Mouse (Mus musculus): ENCODE data around the gene Aff1. TPM values are rescaled to one million over a fixed set of nuclear protein-coding genes. Genes with fewer than 3 reads are reported as not detected.

Aff1 gene
- polyA plus RNA-seq, 1 experiment, result 16.2 TPM

DNA sequence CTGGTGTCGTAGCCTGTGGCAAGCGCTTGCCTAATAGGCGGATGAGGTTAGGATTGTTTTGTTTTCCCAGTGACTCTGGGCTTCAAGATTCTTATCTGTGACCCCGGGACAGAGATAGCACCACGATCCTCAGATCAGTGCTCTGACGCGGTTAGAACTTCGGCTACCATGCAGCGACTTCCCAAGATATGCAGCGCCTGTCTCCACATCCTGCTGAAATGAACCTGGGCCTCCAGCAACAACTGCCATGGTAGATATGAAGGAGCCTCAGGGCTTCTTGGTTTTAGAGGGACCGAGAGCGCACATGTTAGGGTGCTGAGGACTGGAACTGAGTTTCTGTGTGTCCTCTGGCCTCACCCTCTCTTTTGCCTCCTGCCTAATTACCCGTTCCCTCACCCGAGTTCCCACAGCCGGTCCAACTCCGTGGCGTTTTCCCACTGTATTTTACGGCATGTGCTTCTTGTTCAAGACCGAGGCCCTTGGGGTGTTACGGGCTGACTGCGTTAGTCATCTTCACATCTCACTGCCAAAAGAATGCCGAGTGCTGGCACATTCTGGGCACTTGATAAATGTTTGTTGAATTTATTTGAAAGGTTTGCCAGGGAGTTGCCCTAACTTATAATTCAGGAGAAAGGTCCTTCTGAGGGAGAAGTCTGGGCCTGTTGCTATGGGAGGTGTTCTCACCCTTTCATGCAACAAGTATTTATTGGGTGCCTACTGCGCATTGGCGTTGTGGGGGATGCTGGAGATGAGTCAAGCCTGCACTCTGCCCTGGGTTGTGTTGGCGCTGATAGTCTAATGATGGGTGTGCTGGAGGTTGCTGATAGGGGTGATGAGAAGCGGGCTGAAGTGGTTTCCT, 45.3 kb downstream of the Aff1 start:
- Histone ChIP-seq H3K4me1 (ENCODE audit: control insufficient read depth, insufficient read depth, insufficient read length) (peaks cover 2% of the 10 kb centered on the region; the same call in 1 of the 2 replicates), H3K4me3 (ENCODE audit: extremely low read depth, insufficient read depth, insufficient read length) (no peak overlapping the region), H3K27ac (ENCODE audit: insufficient read depth, low read length) (no peak overlapping the region; the same call in 1 of the 2 replicates), H3K27me3 (ENCODE audit: control insufficient read depth, insufficient read depth, low read length) (no peaks in the 10 kb centered on the region), H3K36me3 (ENCODE audit: control insufficient read depth, insufficient read depth, low read length) (no peaks in the 10 kb centered on the region)
- WGBS, result 88% methylated on average over 26 of the region's 26 CpGs
- no peak for TF ChIP-seq CTCF (IDR thresholded peaks at IDR 0.05; ENCODE audit: extremely low read depth, insufficient read depth, insufficient read length, insufficient replicate concordance)
- no peak for TF ChIP-seq POLR2A (IDR thresholded peaks at IDR 0.05; ENCODE audit: low read depth, low read length)
- no peak for DNase-seq (ENCODE audit: low read depth in 1 of 2, low spot score in 2 of 2)

DNA sequence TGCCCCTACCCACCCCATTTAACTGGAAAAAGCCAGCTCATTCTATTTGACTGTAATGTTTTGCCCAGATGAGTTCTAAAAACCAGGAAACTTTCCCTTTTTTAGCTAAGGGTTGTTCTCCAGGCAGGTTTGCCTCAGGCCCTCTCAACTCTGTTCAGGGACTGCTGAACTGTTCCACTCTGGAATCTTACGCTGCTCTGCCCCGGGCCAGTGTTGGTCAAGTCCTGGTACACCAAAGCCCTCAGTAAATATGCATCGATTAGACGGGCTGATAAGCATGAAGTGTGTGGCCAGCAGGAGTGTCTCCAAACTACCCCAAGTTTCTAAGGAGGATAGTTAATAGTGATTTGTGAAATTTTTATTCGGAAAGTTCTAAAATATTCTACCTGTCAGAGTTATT, 46.3 kb downstream of the Aff1 start:
- Histone ChIP-seq H3K36me3 (ENCODE audit: control insufficient read depth, insufficient read depth, low read length) (no peaks in the 10 kb centered on the region), H3K4me1 (ENCODE audit: control insufficient read depth, insufficient read depth, insufficient read length) (no peaks in the 10 kb centered on the region; the same call in 1 of the 2 replicates), H3K4me3 (ENCODE audit: extremely low read depth, insufficient read depth, insufficient read length) (no peak overlapping the region), H3K27me3 (ENCODE audit: control insufficient read depth, insufficient read depth, low read length) (no peaks in the 10 kb centered on the region), H3K27ac (ENCODE audit: insufficient read depth, low read length) (no peak overlapping the region; the same call in 1 of the 2 replicates)
- 83% methylated on average over 5 of the region's 5 CpGs for WGBS
- no peak for DNase-seq (ENCODE audit: low read depth in 1 of 2, low spot score in 2 of 2)
- no peak for TF ChIP-seq POLR2A (IDR thresholded peaks at IDR 0.05; ENCODE audit: low read depth, low read length)
- no peak for TF ChIP-seq CTCF (IDR thresholded peaks at IDR 0.05; ENCODE audit: extremely low read depth, insufficient read depth, insufficient read length, insufficient replicate concordance)

GRCm38 (mm10) chr5:103739163-103739562, 47.0 kb downstream of the Aff1 start:
- no peaks in the 10 kb centered on the region for H3K36me3 ChIP-seq (ENCODE audit: control insufficient read depth, insufficient read depth, low read length)
- no peak overlapping the region for H3K4me3 ChIP-seq (ENCODE audit: extremely low read depth, insufficient read depth, insufficient read length)
- WGBS, result 86% methylated on average over 5 of the region's 5 CpGs
- no peak overlapping the region for H3K27ac ChIP-seq (ENCODE audit: insufficient read depth, low read length)
- H3K27me3 ChIP-seq (ENCODE audit: control insufficient read depth, insufficient read depth, low read length), result no peaks in the 10 kb centered on the region
- DNase-seq (ENCODE audit: low read depth in 1 of 2, low spot score in 2 of 2), result no peak
- H3K4me1 ChIP-seq (ENCODE audit: control insufficient read depth, insufficient read depth, insufficient read length), result no peaks in the 10 kb centered on the region; the same call in 1 of the 2 replicates
- TF ChIP-seq POLR2A (IDR thresholded peaks at IDR 0.05; ENCODE audit: low read depth, low read length) (no peak), CTCF (IDR thresholded peaks at IDR 0.05; ENCODE audit: extremely low read depth, insufficient read depth, insufficient read length, insufficient replicate concordance) (no peak)

DNA sequence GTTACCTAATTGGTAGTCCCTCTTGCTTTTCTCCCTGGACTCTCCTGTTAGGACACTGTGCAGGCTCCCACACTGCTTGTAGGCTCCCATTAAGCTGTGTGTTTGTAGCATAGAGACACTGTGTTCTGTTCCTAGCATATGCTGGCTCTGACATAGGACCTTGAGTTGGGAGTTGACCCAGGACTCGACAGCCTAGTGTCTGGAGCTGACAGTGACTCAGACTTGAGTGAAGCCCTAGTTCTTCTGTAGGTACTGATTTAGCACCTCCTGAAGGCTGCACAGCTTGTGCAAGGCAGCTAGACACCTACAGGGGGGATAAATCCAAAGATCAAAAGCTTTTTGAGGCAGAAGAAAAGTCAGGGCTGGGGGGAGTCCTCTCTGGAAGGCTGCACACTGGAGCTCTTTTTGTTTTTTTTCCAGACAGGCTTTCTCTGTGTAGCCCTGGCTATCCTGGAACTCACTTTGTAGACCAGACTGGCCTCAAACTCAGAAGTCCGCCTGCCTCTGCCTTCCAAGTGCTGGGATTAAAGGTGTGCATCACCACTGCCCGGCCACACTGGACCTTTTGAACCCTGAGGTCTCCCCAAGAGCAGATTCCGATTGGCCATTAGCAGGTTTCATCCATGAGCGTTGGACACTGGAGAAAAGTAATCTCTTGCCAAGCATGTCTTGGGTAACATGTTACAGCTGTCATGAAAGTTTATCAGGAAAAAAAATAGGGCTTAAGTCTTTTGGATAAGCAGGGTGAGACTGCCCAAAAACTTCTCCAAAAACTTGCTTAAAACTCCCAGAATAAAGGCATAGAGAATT, 48.1 kb downstream of the Aff1 start:
- no peak overlapping the region for H3K27ac ChIP-seq (ENCODE audit: insufficient read depth, low read length)
- no peak for DNase-seq (ENCODE audit: low read depth in 1 of 2, low spot score in 2 of 2)
- no peaks in the 10 kb centered on the region for H3K36me3 ChIP-seq (ENCODE audit: control insufficient read depth, insufficient read depth, low read length)
- H3K4me3 ChIP-seq (ENCODE audit: extremely low read depth, insufficient read depth, insufficient read length), result no peak overlapping the region
- WGBS, result 82% methylated on average over 5 of the region's 5 CpGs
- H3K27me3 ChIP-seq (ENCODE audit: control insufficient read depth, insufficient read depth, low read length), result no peaks in the 10 kb centered on the region
- TF ChIP-seq POLR2A (IDR thresholded peaks at IDR 0.05; ENCODE audit: low read depth, low read length), result no peak
- no peak for TF ChIP-seq CTCF (IDR thresholded peaks at IDR 0.05; ENCODE audit: extremely low read depth, insufficient read depth, insufficient read length, insufficient replicate concordance)
- peaks cover 3% of the 10 kb centered on the region for H3K4me1 ChIP-seq (ENCODE audit: control insufficient read depth, insufficient read depth, insufficient read length)

GRCm38 (mm10) chr5:103740903-103741246, 48.7 kb downstream of the Aff1 start:
- H3K4me1 ChIP-seq (ENCODE audit: control insufficient read depth, insufficient read depth, insufficient read length), result peaks cover 8% of the 10 kb centered on the region
- no peak overlapping the region for H3K4me3 ChIP-seq (ENCODE audit: extremely low read depth, insufficient read depth, insufficient read length)
- no peaks in the 10 kb centered on the region for H3K27me3 ChIP-seq (ENCODE audit: control insufficient read depth, insufficient read depth, low read length)
- TF ChIP-seq CTCF (IDR thresholded peaks at IDR 0.05; ENCODE audit: extremely low read depth, insufficient read depth, insufficient read length, insufficient replicate concordance) (no peak), POLR2A (IDR thresholded peaks at IDR 0.05; ENCODE audit: low read depth, low read length) (no peak)
- no peak overlapping the region for H3K27ac ChIP-seq (ENCODE audit: insufficient read depth, low read length)
- DNase-seq (ENCODE audit: low read depth in 1 of 2, low spot score in 2 of 2), result no peak
- H3K36me3 ChIP-seq (ENCODE audit: control insufficient read depth, insufficient read depth, low read length), result no peaks in the 10 kb centered on the region
- 98% methylated on average over 1 of the region's 1 CpGs for WGBS

DNA sequence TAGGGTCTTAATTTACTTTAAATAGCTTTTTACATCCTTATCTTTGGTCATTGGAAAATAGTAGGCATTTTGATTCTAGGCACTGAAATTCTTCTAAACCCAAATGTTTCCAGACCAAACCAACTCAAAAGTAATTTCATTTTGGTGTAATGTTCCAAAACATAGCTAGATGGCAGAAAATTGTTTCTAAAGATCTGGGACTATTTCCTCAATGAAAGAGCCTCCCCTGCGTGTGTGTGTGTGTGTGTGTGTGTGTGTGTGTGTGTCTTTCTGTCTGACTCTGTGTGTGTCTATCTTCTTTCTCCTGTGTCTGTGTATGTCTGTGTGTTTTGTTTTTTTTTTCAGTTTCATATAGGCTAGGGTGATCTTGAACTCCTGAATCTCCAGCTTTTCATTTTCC, 49.3 kb downstream of the Aff1 start:
- Histone ChIP-seq H3K27ac (ENCODE audit: insufficient read depth, low read length) (no peak overlapping the region), H3K4me1 (ENCODE audit: control insufficient read depth, insufficient read depth, insufficient read length) (peaks cover 12% of the 10 kb centered on the region), H3K36me3 (ENCODE audit: control insufficient read depth, insufficient read depth, low read length) (no peaks in the 10 kb centered on the region), H3K27me3 (ENCODE audit: control insufficient read depth, insufficient read depth, low read length) (no peaks in the 10 kb centered on the region), H3K4me3 (ENCODE audit: extremely low read depth, insufficient read depth, insufficient read length) (no peak overlapping the region)
- no peak for DNase-seq (ENCODE audit: low read depth in 1 of 2, low spot score in 2 of 2)
- TF ChIP-seq POLR2A (IDR thresholded peaks at IDR 0.05; ENCODE audit: low read depth, low read length), result no peak
- TF ChIP-seq CTCF (IDR thresholded peaks at IDR 0.05; ENCODE audit: extremely low read depth, insufficient read depth, insufficient read length, insufficient replicate concordance), result no peak
- 15% methylated on average over 1 of the region's 1 CpGs for WGBS

Measured in spleen, adult 2 months (tissue).